Mouse (Mus musculus): Measurements from ENCODE around the gene Tsacc. TPM values are rescaled to one million over a fixed set of nuclear protein-coding genes. Genes with fewer than 3 reads are reported as not detected.

The Tsacc gene
- polyA plus RNA-seq, 1 experiment from 2014 or later = 12.2 TPM

- H3K4me1 ChIP-seq (replicated peaks) = no peaks in the 10 kb centered on the region
- no peak overlapping the region for H3K4me3 ChIP-seq (replicated peaks)
- ATAC-seq = no peak
- no peak overlapping the region for H3K4me2 ChIP-seq (replicated peaks)
- no peaks in the 10 kb centered on the region for H3K9me3 ChIP-seq
- H3K27me3 ChIP-seq (replicated peaks) = peaks cover 11% of the 10 kb centered on the region
- H3K36me3 ChIP-seq = no peaks in the 10 kb centered on the region
- no peak overlapping the region for H3K9ac ChIP-seq
- no peak overlapping the region for H3K27ac ChIP-seq
- 48% methylated on average over 9 of the region's 9 CpGs for WGBS
These were observed 49.1 kb downstream of the Tsacc start for GRCm38 (mm10) chr3:88247666-88248065.

- H3K9ac ChIP-seq = no peak overlapping the region
- H3K4me1 ChIP-seq (replicated peaks) = no peaks in the 10 kb centered on the region
- no peaks in the 10 kb centered on the region for H3K36me3 ChIP-seq
- 23% methylated on average over 13 of the region's 13 CpGs for WGBS
- ATAC-seq = no peak; the same call in 1 of the 2 replicates
- H3K4me3 ChIP-seq (replicated peaks) = no peak overlapping the region
- no peak overlapping the region for H3K27ac ChIP-seq
- peaks cover 29% of the 10 kb centered on the region for H3K27me3 ChIP-seq (replicated peaks)
- no peak overlapping the region for H3K4me2 ChIP-seq (replicated peaks)
- no peaks in the 10 kb centered on the region for H3K9me3 ChIP-seq
These were observed 51.0 kb downstream of the Tsacc start for GRCm38 (mm10) chr3:88245811-88246210.

DNA sequence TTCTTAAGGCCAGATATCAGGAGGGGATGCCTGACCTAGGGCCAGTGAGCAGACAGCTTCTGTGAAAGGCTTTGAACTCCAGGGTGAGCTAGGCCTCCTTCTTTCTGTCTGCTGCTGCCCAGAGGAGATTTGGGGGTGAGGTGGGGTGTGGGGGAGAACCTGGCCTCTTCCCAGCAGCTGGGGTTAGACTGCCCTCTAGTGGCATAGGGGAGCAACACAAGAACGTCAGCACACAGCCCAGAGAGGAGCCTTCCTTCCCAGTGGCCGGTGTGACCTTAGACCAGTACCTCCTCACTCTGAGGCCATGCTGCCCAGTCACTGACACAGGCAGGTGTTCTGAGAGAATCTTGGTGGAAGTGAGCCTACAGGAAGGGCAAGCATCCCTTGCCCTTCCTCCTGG is 52.7 kb downstream of the Tsacc start:
- no peaks in the 10 kb centered on the region for H3K9me3 ChIP-seq
- no peaks in the 10 kb centered on the region for H3K36me3 ChIP-seq
- H3K4me3 ChIP-seq (replicated peaks) = no peak overlapping the region
- H3K9ac ChIP-seq = no peak overlapping the region
- WGBS = 6% methylated on average over 2 of the region's 2 CpGs
- H3K27ac ChIP-seq = no peak overlapping the region
- no peak for ATAC-seq
- H3K27me3 ChIP-seq (replicated peaks) = peaks cover 45% of the 10 kb centered on the region
- no peaks in the 10 kb centered on the region for H3K4me1 ChIP-seq (replicated peaks)
- no peak overlapping the region for H3K4me2 ChIP-seq (replicated peaks)

DNA sequence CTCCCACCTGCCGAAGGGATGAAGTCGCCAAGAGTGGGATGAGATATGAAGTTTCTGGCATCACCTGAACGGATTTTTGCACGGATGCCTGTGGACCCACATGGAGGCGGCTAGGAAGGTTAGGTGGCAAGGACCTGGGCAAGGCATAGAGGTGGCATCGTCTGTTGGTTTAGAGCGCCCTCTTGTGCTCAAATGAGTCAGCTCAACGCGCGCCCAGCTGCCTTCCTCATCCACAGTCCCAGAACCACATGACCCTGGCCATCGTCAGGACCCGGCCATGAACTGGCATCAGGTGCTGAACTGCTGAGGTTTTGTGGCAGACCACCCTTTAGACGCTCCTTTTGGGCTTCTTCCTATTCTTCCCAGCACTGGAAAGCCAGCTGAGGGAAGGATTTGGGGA is 54.3 kb downstream of the Tsacc start:
- H3K9me3 ChIP-seq = no peaks in the 10 kb centered on the region
- no peak overlapping the region for H3K27ac ChIP-seq
- ATAC-seq = 0 out of 2 replicates have a peak, but pooled peaks have one; percentile 52
- no peaks in the 10 kb centered on the region for H3K36me3 ChIP-seq
- H3K4me3 ChIP-seq (replicated peaks) = no peak overlapping the region
- H3K4me1 ChIP-seq (replicated peaks) = no peaks in the 10 kb centered on the region
- H3K9ac ChIP-seq = no peak overlapping the region
- no peak overlapping the region for H3K4me2 ChIP-seq (replicated peaks)
- WGBS = 2% methylated on average over 13 of the region's 13 CpGs
- peaks cover 61% of the 10 kb centered on the region for H3K27me3 ChIP-seq (replicated peaks)

GRCm38 (mm10) chr3:88241045-88241786 is 55.6 kb downstream of the Tsacc start:
- no peak for ATAC-seq
- peak overlapping the region; percentile 14 for H3K4me3 ChIP-seq (replicated peaks)

DNA sequence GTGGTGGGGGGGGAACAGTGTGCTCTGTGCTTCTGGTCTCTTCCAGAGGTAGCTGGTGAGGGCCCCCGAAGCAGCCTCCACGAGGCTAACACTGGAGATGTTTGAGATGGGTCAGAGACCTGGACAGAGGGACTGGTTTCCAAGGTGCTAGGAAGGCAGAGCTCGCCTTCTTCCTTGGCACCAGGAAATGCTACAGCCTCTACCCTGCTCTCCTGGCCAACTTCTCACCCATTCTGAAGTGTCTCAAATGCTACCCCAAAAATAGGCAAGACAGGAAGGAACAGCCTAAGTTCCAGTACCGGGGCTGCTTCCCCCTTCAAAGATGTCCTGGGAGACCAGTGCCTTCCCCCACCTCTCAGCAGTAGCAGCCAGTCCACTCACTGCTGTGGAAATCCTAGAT is 57.4 kb downstream of the Tsacc start:
- H3K4me1 ChIP-seq (replicated peaks) = no peaks in the 10 kb centered on the region
- WGBS = 58% methylated on average over 4 of the region's 4 CpGs
- peaks cover 72% of the 10 kb centered on the region for H3K27me3 ChIP-seq (replicated peaks)
- no peaks in the 10 kb centered on the region for H3K36me3 ChIP-seq
- no peak overlapping the region for H3K9ac ChIP-seq
- H3K4me3 ChIP-seq (replicated peaks) = no peak overlapping the region
- H3K4me2 ChIP-seq (replicated peaks) = no peak overlapping the region
- no peak overlapping the region for H3K27ac ChIP-seq
- no peak for ATAC-seq
- no peaks in the 10 kb centered on the region for H3K9me3 ChIP-seq

More at GRCm38 (mm10) chr3:88241045-88241786, 55.6 kb downstream of the Tsacc start:
- no peaks in the 10 kb centered on the region for H3K4me1 ChIP-seq (replicated peaks)
- no peaks in the 10 kb centered on the region for H3K36me3 ChIP-seq
- H3K27ac ChIP-seq = no peak overlapping the region
- H3K27me3 ChIP-seq (replicated peaks) = peaks cover 72% of the 10 kb centered on the region
- 3% methylated on average over 45 of the region's 48 CpGs for WGBS
- H3K9ac ChIP-seq = no peak overlapping the region
- no peaks in the 10 kb centered on the region for H3K9me3 ChIP-seq
- H3K4me2 ChIP-seq (replicated peaks) = peak overlapping the region; percentile 30

- Histone ChIP-seq H3K36me3 (no peaks in the 10 kb centered on the region), H3K9ac (no peak overlapping the region), H3K27ac (no peak overlapping the region), H3K9me3 (no peaks in the 10 kb centered on the region), H3K4me2 (replicated peaks) (no peak overlapping the region), H3K27me3 (replicated peaks) (peaks cover 73% of the 10 kb centered on the region), H3K4me3 (replicated peaks) (no peak overlapping the region), H3K4me1 (replicated peaks) (no peaks in the 10 kb centered on the region)
- no peak for ATAC-seq
- WGBS = 42% methylated on average over 8 of the region's 8 CpGs
These were observed 57.9 kb downstream of the Tsacc start for GRCm38 (mm10) chr3:88238866-88239391.

- peak; percentile 70; the same call in 1 of the 2 replicates for ATAC-seq
- H3K27me3 ChIP-seq (replicated peaks) = peaks cover 70% of the 10 kb centered on the region
- WGBS = 8% methylated on average over 10 of the region's 10 CpGs
- H3K27ac ChIP-seq = no peak overlapping the region
- no peak overlapping the region for H3K9ac ChIP-seq
- H3K4me3 ChIP-seq (replicated peaks) = no peak overlapping the region
- no peaks in the 10 kb centered on the region for H3K4me1 ChIP-seq (replicated peaks)
- H3K4me2 ChIP-seq (replicated peaks) = 0 out of 2 replicates have a peak overlapping the region, but pooled peaks have one; percentile 20
- no peaks in the 10 kb centered on the region for H3K36me3 ChIP-seq
- no peaks in the 10 kb centered on the region for H3K9me3 ChIP-seq
These were observed 59.1 kb downstream of the Tsacc start for GRCm38 (mm10) chr3:88237556-88238194.

DNA sequence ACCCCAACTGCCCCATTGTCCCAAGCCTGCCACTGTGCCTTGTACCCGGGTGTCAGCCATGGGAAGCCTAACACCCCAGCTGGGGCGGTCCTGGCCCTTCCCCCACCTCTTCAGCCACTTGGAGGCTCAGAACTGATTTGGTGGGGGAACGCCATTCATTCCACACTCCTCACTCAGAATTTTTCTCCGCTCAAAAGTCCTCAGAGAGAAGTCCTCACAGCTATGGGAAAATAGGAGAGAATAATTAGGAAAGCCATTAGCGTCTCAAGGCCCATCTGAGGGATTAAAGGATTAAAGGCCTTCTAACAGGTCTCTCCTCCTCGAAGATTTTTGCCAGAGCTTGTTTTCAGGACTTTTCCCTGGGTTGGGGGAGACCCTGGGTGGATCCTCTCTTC is 59.6 kb downstream of the Tsacc start:
- no peaks in the 10 kb centered on the region for H3K36me3 ChIP-seq
- 40% methylated on average over 6 of the region's 6 CpGs for WGBS
- no peak overlapping the region for H3K9ac ChIP-seq
- H3K4me2 ChIP-seq (replicated peaks) = no peak overlapping the region
- H3K4me1 ChIP-seq (replicated peaks) = no peaks in the 10 kb centered on the region
- no peak overlapping the region for H3K4me3 ChIP-seq (replicated peaks)
- no peak overlapping the region for H3K27ac ChIP-seq
- H3K9me3 ChIP-seq = no peaks in the 10 kb centered on the region
- peaks cover 65% of the 10 kb centered on the region for H3K27me3 ChIP-seq (replicated peaks)
- no peak for ATAC-seq

GRCm38 (mm10) chr3:88235616-88236015 is 61.2 kb downstream of the Tsacc start:
- H3K27me3 ChIP-seq (replicated peaks) = peaks cover 58% of the 10 kb centered on the region

GRCm38 (mm10) chr3:88235216-88235615 is 61.6 kb downstream of the Tsacc start:
- Histone ChIP-seq H3K4me1 (replicated peaks) (no peaks in the 10 kb centered on the region), H3K4me3 (replicated peaks) (no peak overlapping the region), H3K27me3 (replicated peaks) (peaks cover 56% of the 10 kb centered on the region), H3K9me3 (no peaks in the 10 kb centered on the region), H3K36me3 (no peaks in the 10 kb centered on the region), H3K4me2 (replicated peaks) (no peak overlapping the region), H3K27ac (no peak overlapping the region), H3K9ac (no peak overlapping the region)
- no peak for ATAC-seq
- 7% methylated on average over 3 of the region's 3 CpGs for WGBS

More at GRCm38 (mm10) chr3:88235616-88236015, 61.2 kb downstream of the Tsacc start:
- 62% methylated on average over 2 of the region's 2 CpGs for WGBS
- Histone ChIP-seq H3K4me2 (replicated peaks) (no peak overlapping the region), H3K27ac (no peak overlapping the region), H3K4me1 (replicated peaks) (no peaks in the 10 kb centered on the region), H3K9ac (no peak overlapping the region), H3K36me3 (no peaks in the 10 kb centered on the region), H3K4me3 (replicated peaks) (no peak overlapping the region), H3K9me3 (no peaks in the 10 kb centered on the region)
- no peak for ATAC-seq

DNA sequence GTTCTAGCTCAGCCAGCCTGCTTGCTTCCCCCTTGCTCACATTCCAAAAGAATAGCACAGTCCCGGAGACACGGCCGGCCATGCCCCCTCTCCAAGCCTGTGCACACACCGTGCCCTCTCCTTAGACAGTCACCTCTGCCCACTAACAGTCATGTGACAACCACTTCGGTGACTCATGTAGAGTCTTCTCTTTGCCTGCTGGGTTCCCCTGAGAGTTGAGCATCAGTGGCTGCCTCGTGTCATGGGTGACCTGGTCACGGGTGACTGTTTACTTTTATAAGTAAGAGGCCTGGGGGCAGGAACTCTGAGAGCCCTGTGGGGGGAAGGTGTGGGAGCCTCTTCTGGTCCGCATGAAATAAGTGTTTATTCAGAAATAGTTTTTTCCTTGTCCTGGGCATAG is 62.8 kb downstream of the Tsacc start:
- no peaks in the 10 kb centered on the region for H3K4me1 ChIP-seq (replicated peaks)
- ATAC-seq = no peak
- H3K4me2 ChIP-seq (replicated peaks) = no peak overlapping the region
- peaks cover 53% of the 10 kb centered on the region for H3K27me3 ChIP-seq (replicated peaks)
- no peak overlapping the region for H3K9ac ChIP-seq
- 52% methylated on average over 8 of the region's 8 CpGs for WGBS
- H3K4me3 ChIP-seq (replicated peaks) = no peak overlapping the region
- no peaks in the 10 kb centered on the region for H3K36me3 ChIP-seq
- no peaks in the 10 kb centered on the region for H3K9me3 ChIP-seq
- H3K27ac ChIP-seq = no peak overlapping the region

All from intestine, embryonic 15.5 days (tissue).